Mouse (Mus musculus) midbrain, embryonic 12.5 days (tissue): ENCODE measurements around the gene Fpr2. TPM values are rescaled to one million over a fixed set of nuclear protein-coding genes. Genes with fewer than 3 reads are reported as not detected.
"Not testable (repeated sequence)": the region's sequence is repeated elsewhere in the genome, so short reads cannot be mapped to it uniquely, and the experiment has no call there.

ENCODE experiments used
- ATAC-seq: fragments of 200-750 bp; cut with Nextera tagmentation; 2 replicates; pipeline ENCODE4 v1.8.0; 2017; ENCODE audit warnings: low read depth, moderate TSS enrichment, moderate library complexity; ENCODE audit not compliant: low FRiP score
- H3K27ac ChIP-seq: fragments of 300-500 bp; sonication (generic); replicated peaks from 2 replicates; pipeline ENCODE4 v1.5.1; 2016; ENCODE audit warnings: mild to moderate bottlenecking
- H3K27me3 ChIP-seq: fragments of 300-500 bp; sonication (generic); 2 replicates; pipeline ENCODE4 v1.6.1; 2016; ENCODE audit warnings: mild to moderate bottlenecking
- H3K36me3 ChIP-seq: fragments of 300-500 bp; sonication (generic); 2 replicates; pipeline ENCODE4 v1.6.1; 2016
- H3K4me1 ChIP-seq: fragments of 300-500 bp; sonication (generic); 2 replicates; pipeline ENCODE4 v1.6.1; 2016
- H3K4me2 ChIP-seq: fragments of 300-500 bp; sonication (generic); replicated peaks from 2 replicates; pipeline ENCODE4 v1.6.1; 2016; ENCODE audit warnings: mild to moderate bottlenecking, moderate library complexity
- H3K4me3 ChIP-seq: fragments of 300-500 bp; sonication (generic); 2 replicates; pipeline ENCODE4 v1.5.1; 2016; ENCODE audit warnings: mild to moderate bottlenecking
- H3K9ac ChIP-seq: fragments of 300-500 bp; sonication (generic); replicated peaks from 2 replicates; pipeline ENCODE4 v1.6.1; 2016; ENCODE audit warnings: mild to moderate bottlenecking, moderate library complexity
- H3K9me3 ChIP-seq: fragments of 300-500 bp; sonication (generic); 2 replicates; pipeline ENCODE4 v1.6.1; 2016; ENCODE audit warnings: mild to moderate bottlenecking
- WGBS: fragments of 180-500 bp; shearing (Covaris S2); methylation state at CpG from one replicate; pipeline ENCODE4 v1.1.7; 2016; 5-methylcytosine and 5-hydroxymethylcytosine counted together
- polyA plus RNA-seq: library from polyadenylated mRNA; unstranded; fragments of >200 nt; fragmentation: Nextera tagmentation; extraction: Ambion mirVana; gene quantifications from 2 replicates; pipeline ENCODE4 v1.2.1, GENCODE M21; 2016

The Fpr2 gene
- polyA plus RNA-seq = not detected in 2 replicates

DNA sequence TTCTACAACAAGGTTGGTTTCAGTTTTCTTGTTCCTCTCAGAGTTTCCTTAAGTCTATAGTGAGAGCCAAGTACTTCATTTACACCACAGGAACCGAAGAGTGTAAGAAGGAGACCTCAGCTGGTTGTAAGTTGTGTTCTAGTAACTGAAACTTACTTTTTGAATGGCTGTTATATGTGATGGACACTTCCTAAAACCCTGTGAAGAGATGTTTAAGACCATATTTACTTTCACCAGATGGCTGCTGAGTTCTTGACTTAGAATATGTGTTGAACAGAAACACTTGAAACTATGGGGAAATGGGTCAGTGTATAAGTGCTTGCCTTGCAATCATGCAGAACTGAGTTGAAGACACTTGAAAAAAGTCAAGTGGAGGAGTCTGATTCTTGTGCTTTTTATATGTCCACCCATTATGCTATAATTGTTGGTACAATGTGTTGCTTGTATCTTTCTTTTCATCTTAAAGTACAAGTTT is at the start of gene Fpr2, which contains the start of gene Fpr3:
Gene Fpr2 (plus strand): TSS at position 51 of the 475 bp plus-strand sequence.
Gene Fpr3 (plus strand): TSS at position 79 of the 475 bp plus-strand sequence.
- no peak for ATAC-seq
- 59% methylated on average over 1 of the region's 1 CpGs for WGBS
- H3K9me3 ChIP-seq = no peaks in the 10 kb centered on the region
- no peak within 1 kb of the TSS for H3K9ac ChIP-seq
- no peak within 1 kb of the TSS for H3K27ac ChIP-seq
- H3K27me3 ChIP-seq = no peaks in the 10 kb centered on the region
- no peak within 1 kb of the TSS for H3K4me2 ChIP-seq
- no peak within 1 kb of the TSS for H3K4me3 ChIP-seq
- no peaks in the 10 kb centered on the region for H3K36me3 ChIP-seq
- H3K4me1 ChIP-seq = no peaks in the 10 kb centered on the region

DNA sequence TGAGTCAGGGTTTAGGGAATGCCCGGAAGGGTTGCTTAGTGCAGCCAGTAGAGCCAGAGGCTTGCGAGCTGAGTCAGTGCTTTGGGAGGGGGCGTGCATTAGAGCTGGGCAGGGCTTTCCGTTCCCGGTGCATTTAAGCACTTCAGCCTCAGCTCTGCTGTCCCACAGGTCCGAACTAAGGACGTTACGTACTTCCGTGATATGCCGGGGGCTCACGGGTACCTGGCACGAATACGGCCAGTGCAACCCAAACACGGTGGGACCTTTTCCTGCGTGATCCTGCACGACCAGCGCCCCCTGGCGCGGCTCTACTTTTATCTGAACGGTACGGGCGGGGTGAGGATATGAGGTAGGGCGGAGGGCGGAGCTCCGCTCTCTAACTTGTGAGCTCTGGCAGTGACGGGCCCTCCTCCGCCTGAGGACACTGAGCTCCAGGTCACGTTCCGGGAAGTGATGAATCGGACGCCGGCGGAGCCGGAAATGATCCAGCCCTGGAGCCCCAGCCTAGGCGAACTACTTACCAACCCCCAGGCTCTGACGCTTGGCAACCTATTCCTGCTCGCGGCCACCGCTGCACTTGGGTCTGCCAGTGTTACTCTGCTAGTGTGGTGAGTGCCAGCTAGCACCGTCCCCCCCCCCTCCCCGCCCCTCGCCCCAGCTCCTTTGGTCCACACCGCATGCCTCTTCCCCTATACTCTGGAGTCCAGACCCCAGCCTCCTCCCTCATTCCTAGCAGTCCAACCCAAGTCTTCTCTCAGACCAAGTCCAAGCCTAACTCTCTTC is 49.5 kb upstream of the Fpr2 start:
- Histone ChIP-seq H3K4me1 (peaks cover 50% of the 10 kb centered on the region), H3K4me2 (peak overlapping the region; percentile 66)
- WGBS = under 1% methylated on average over 41 of the region's 43 CpGs

DNA sequence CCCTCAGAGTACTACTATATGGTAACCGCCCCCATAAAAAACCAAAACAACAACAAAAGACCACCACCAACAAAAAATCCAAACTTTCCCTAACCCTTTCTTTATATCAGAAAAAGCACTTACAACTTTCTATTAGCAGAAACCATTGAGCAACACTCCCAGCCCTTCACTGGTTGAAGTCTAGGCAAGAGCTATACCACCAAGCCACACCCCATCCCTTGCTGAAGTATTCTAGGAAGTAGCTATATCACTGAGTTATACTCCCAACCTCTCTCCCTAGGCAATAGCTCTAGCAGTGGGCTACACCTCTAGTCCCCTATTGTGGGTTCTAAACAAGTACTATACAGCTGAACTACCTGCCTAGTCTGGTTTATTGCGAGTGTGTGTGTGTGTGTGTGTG is 48.3 kb upstream of the Fpr2 start:
- Histone ChIP-seq H3K4me2 (no peak overlapping the region), H3K27ac (no peak overlapping the region), H3K9ac (no peak overlapping the region), H3K4me1 (peaks cover 42% of the 10 kb centered on the region), H3K4me3 (no peak overlapping the region), H3K27me3 (no peaks in the 10 kb centered on the region), H3K9me3 (no peaks in the 10 kb centered on the region), H3K36me3 (peaks cover 34% of the 10 kb centered on the region)
- 94% methylated on average over 2 of the region's 2 CpGs for WGBS
- no peak for ATAC-seq

More for the DNA sequence above, 49.5 kb upstream of the Fpr2 start:
- Histone ChIP-seq H3K4me3 (peak overlapping the region; percentile 51), H3K9ac (peak overlapping the region; percentile 62), H3K27ac (peak overlapping the region; percentile 83), H3K27me3 (no peaks in the 10 kb centered on the region), H3K36me3 (peaks cover 43% of the 10 kb centered on the region), H3K9me3 (no peaks in the 10 kb centered on the region)
- ATAC-seq = peak; percentile 97

DNA sequence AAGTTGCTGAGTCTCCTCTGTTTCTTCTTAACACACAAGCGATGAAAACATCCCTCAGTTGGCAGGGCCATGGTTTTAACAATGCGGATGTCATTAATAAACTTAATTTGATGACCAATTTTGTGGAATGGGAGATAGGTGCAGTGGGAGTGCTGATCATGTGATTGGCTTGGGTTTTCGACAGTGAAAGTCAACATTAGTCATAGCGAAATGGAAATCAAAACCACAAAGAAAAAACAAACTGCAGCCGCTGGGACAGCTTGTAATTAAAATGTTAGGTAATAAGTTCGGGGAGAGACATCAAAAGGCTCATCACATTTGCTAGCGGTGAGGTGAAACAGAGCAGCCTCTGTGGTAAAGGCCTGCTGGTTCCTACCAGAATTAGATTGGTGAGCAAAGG is 46.8 kb upstream of the Fpr2 start:
- 93% methylated on average over 7 of the region's 7 CpGs for WGBS
- ATAC-seq = no peak
- peaks cover 33% of the 10 kb centered on the region for H3K36me3 ChIP-seq

DNA sequence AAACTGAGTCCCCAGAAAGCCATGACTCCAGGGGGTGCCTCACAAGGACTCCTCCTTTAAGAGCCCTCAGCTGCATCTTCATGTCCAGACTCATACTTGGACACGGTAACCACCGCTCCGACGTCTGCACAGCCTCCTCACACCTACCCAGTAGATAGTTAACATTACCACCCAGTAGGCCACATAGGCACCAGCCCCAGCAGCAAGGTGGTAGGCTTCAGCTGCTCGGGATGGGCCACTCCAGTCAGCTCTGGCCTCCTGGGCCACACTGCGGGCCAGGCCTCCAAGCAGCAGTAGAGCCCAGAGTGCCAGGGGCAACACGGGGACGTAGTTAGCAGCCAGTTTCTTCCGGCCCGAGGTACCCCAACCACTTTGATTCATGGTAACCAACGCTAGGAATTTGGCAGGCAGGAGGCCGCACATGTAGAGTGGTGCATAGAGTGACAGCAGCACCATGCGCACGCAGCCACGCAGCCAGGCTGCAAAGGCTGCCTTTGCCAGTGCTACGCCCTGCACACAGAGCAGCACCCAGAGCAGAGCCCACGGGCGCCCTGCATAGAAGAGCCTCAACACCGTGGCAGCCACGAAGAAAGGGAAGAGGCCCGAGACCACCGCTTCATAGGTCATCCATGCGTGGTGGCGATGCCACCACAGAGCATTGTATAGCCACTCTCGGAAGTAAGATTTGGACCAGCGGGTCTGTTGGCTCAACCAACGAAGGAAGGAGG is 43.9 kb upstream of the Fpr2 start:
- no peaks in the 10 kb centered on the region for H3K9me3 ChIP-seq
- WGBS = 79% methylated on average over 27 of the region's 27 CpGs

More for the DNA sequence above, 46.8 kb upstream of the Fpr2 start:
- Histone ChIP-seq H3K9me3 (no peaks in the 10 kb centered on the region), H3K4me3 (no peak overlapping the region), H3K4me2 (no peak overlapping the region), H3K27me3 (no peaks in the 10 kb centered on the region), H3K4me1 (peaks cover 29% of the 10 kb centered on the region), H3K27ac (no peak overlapping the region), H3K9ac (no peak overlapping the region)

DNA sequence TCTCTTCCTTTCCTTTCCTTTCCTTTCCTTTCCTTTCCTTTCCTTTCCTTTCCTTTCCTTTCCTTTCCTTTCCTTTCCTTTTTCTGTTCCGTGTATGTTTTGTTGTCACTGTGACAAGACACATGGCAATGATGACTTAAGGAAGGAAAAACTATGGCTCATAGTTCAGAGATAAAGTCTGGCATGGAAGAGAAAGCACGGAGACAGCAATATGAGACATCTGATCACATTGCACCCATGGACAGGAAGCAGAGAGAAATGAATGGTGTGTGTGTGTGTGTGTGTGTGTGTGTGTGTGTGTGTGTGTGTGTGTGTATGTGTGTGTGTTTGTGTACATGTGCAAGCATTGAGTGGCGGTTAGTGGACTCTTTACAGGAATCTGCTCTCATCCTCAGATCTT is 43.0 kb upstream of the Fpr2 start:
- not testable (repeated sequence) for H3K27ac ChIP-seq, ATAC-seq, H3K9ac ChIP-seq

More for the DNA sequence above, 43.9 kb upstream of the Fpr2 start:
- Histone ChIP-seq H3K27me3 (peaks cover 4% of the 10 kb centered on the region; the same call in 1 of the 2 replicates), H3K4me3 (no peak overlapping the region), H3K27ac (no peak overlapping the region), H3K36me3 (peaks cover 25% of the 10 kb centered on the region), H3K9ac (no peak overlapping the region), H3K4me1 (peaks cover 7% of the 10 kb centered on the region), H3K4me2 (no peak overlapping the region)
- ATAC-seq = peak; percentile 47

DNA sequence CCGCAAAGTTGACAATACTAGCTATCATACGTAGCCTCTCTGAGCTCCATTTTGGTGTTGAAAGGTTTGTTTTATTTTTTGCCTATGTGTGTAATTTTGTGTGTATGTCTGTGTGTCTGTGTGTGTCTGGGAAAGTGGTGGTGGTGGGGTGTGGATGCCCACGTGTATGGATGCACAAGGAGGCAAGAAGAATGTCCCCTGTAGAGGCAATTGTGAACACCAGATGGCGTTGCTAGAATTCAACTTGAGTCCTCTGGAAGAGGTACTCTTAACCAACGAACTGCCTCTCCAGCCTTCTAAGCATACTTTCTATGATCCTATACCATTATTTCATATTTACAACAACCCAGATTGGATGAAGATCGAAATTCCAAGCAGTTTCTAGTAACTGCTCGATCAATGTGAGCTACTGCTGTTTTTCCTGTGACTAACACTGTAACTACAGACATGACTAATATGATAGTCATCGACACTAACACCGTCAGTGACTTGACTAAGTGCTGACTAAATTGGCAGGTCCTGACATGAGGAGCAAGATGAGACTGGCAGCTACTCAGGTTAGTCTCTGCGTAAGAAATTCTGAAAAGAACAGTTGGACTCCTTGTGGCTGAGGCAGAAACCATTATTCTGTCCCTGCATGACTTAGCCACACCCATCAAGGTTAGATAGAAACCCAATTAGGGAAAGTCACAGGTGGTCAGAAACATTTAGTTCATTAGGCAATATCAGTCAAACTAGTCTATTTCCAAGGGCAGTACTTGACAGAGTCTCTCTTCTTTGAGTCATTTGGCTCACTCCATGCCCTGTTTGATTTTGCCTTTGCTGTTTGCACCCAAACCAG is 42.2 kb upstream of the Fpr2 start:
- peaks cover 13% of the 10 kb centered on the region for H3K36me3 ChIP-seq
- H3K27ac ChIP-seq = no peak overlapping the region
- no peak overlapping the region for H3K4me2 ChIP-seq
- H3K4me3 ChIP-seq = no peak overlapping the region
- no peaks in the 10 kb centered on the region for H3K9me3 ChIP-seq
- WGBS = 76% methylated on average over 10 of the region's 10 CpGs
- H3K4me1 ChIP-seq = no peaks in the 10 kb centered on the region; the same call in 1 of the 2 replicates
- ATAC-seq = no peak
- peaks cover 15% of the 10 kb centered on the region for H3K27me3 ChIP-seq
- no peak overlapping the region for H3K9ac ChIP-seq

More for the DNA sequence above, 43.0 kb upstream of the Fpr2 start:
- H3K4me2 ChIP-seq, H3K27me3 ChIP-seq, H3K4me1 ChIP-seq, H3K9me3 ChIP-seq, H3K4me3 ChIP-seq: not testable (repeated sequence)
- 85% methylated on average over 3 of the region's 3 CpGs for WGBS
- H3K36me3 ChIP-seq = peaks cover 21% of the 10 kb centered on the region

DNA sequence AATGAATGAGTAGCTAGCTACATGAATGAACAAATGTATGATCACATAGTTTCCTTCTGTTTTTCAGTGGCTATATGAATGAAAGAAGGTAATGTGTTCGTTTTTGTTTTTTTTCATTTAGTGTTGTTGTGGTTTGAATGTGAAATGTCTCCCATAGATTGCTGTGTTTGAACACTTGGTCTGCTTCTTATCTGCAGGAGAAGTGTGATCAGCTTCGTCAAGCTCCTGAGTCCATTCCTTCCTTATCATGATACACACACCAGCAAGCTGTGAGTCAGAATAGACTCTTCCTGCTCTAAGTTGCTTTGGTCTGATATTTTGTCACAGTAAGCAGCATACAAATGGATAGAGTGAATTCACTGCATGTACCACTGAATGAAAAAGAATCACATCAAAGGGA is 38.6 kb upstream of the Fpr2 start:
- 87% methylated on average over 2 of the region's 2 CpGs for WGBS
- H3K36me3 ChIP-seq = no peaks in the 10 kb centered on the region
- no peak overlapping the region for H3K9ac ChIP-seq

DNA sequence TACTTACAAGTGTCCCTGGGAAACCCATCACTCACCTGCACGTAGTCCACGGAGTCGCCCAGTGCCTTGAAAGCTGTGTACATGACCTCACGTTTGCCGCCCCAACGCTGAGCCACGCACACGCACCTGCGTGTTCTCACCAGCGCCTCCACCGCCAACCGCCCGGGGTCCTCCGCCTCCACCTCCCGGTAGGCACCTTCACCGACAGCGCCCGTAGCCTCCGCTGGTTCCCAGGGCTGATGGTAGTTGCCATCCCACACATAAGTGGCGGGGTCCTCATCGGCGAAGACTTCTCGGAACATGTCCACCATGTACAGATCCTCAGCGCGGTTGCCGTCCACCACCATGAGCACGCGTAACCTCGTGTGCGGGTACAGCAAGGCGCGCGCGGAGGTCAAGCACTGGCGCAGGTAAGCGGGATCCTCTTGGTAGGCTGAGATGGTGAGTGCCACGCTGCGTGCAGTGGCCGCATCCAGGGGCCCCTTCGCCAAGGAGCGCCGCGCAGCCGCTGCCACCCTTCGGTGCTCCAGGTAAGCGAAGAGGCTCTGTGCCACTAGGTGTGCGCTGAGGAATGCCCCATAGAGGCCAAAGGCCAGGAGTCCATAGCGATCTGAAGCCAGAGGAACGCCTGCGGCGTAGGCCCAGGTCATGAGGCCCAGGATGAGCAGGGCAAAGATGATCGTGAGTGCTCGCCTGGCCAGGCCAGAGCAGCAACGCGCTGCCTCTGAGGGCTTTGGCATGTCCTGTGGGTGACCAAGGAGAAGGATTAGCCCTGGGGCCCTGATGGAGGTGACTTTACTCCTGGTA is 37.5 kb upstream of the Fpr2 start:
- peaks cover 16% of the 10 kb centered on the region for H3K27me3 ChIP-seq
- no peaks in the 10 kb centered on the region; the same call in 1 of the 2 replicates for H3K4me1 ChIP-seq
- H3K4me3 ChIP-seq = no peak overlapping the region
- WGBS = 19% methylated on average over 55 of the region's 55 CpGs
- H3K27ac ChIP-seq = no peak overlapping the region
- peak overlapping the region; percentile 30 for H3K4me2 ChIP-seq
- ATAC-seq = peak; percentile 44
- H3K36me3 ChIP-seq = no peaks in the 10 kb centered on the region
- H3K9ac ChIP-seq = no peak overlapping the region
- no peaks in the 10 kb centered on the region for H3K9me3 ChIP-seq

More for the DNA sequence above, 38.6 kb upstream of the Fpr2 start:
- no peak overlapping the region for H3K4me3 ChIP-seq
- no peaks in the 10 kb centered on the region for H3K9me3 ChIP-seq
- H3K4me1 ChIP-seq = no peaks in the 10 kb centered on the region; the same call in 1 of the 2 replicates
- H3K4me2 ChIP-seq = no peak overlapping the region
- H3K27ac ChIP-seq = no peak overlapping the region
- ATAC-seq = no peak
- H3K27me3 ChIP-seq = peaks cover 16% of the 10 kb centered on the region

DNA sequence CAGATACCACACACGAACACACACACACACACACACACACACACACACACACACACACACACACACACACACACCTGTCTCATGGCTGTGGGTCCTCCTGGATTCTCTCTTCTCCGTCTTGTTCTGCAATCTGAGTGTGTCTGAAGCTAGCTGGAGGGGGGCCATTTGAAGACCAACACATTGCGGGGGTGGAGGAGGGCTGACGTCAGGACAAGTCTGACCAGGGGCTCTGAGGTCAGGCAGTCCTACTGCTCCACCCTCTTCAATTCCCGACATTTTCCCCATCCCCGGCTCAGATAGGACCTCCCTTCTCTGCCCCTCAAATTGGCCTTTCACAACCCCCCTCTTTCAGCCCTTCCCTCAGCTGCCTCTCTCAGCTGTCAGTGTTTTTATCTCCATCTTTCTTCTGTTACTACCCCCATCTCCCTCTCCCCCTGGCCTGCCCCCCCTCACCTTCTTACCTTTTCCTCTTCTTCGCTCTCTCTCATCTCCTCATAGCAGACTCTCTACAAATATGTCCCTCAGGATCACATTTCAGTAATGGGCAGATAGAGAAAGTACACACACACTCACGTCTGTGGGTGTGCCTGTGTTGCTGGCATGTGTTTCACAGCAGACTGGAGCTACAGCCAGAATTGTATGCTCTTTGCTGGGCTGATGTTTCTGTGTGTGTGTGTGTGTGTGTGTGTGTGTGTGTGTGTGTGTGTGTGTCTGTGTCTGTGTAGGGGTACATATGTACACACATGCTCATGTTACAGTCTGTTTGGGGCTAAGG is 32.4 kb upstream of the Fpr2 start, which contains the start of gene Has1:
Gene Has1 (minus strand): TSS at position 142 of the 775 bp plus-strand sequence.
- H3K9ac ChIP-seq = no peak within 1 kb of the TSS
- 63% methylated on average over 7 of the region's 8 CpGs for WGBS
- no peak for ATAC-seq

More for the DNA sequence above, 32.4 kb upstream of the Fpr2 start, which contains the start of gene Has1:
- no peak within 1 kb of the TSS for H3K4me2 ChIP-seq
- no peaks in the 10 kb centered on the region; the same call in 1 of the 2 replicates for H3K4me1 ChIP-seq
- no peak within 1 kb of the TSS for H3K4me3 ChIP-seq
- no peaks in the 10 kb centered on the region for H3K36me3 ChIP-seq
- peaks cover 2% of the 10 kb centered on the region for H3K27me3 ChIP-seq
- H3K27ac ChIP-seq = no peak within 1 kb of the TSS
- no peaks in the 10 kb centered on the region for H3K9me3 ChIP-seq
